Mouse (Mus musculus) brain, embryonic 14.5 days (tissue): Measurements from ENCODE around the gene Haus7. TPM values are rescaled to one million over a fixed set of nuclear protein-coding genes. Genes with fewer than 3 reads are reported as not detected.
A peak's percentile ranks its signal among the peaks of the same experiment; 100 is the strongest.

Experiments used
- DNase-seq: peaks from one replicate; pipeline ENCODE4 v3.0.0-alpha.2; 2011; ENCODE audit warnings: low read depth
- CTCF ChIP-seq: fragments of 200-500 bp; IDR thresholded peaks from 2 replicates; pipeline ENCODE4 v1.5.1; 2012; ENCODE audit warnings: inconsistent platforms, mild to moderate bottlenecking, moderate library complexity, borderline replicate concordance; ENCODE audit not compliant: insufficient read depth, insufficient read length; ENCODE audit errors: extremely low read depth
- POLR2A ChIP-seq: fragments of 200-500 bp; IDR thresholded peaks from 2 replicates; pipeline ENCODE4 v1.6.1; 2012; ENCODE audit warnings: mild to moderate bottlenecking, inconsistent platforms, borderline replicate concordance; ENCODE audit not compliant: poor library complexity, insufficient read depth, insufficient read length, severe bottlenecking; ENCODE audit errors: extremely low read depth
- polyA plus RNA-seq: library from polyadenylated mRNA; depleted of rRNA; stranded (reverse); fragments of >200 nt; gene quantifications from 2 replicates; pipeline ENCODE4 v1.2.3, GENCODE M21; 2012; rRNA removed

Haus7 gene
- 45.6 and 50.0 TPM in 2 replicates for polyA plus RNA-seq

DNA sequence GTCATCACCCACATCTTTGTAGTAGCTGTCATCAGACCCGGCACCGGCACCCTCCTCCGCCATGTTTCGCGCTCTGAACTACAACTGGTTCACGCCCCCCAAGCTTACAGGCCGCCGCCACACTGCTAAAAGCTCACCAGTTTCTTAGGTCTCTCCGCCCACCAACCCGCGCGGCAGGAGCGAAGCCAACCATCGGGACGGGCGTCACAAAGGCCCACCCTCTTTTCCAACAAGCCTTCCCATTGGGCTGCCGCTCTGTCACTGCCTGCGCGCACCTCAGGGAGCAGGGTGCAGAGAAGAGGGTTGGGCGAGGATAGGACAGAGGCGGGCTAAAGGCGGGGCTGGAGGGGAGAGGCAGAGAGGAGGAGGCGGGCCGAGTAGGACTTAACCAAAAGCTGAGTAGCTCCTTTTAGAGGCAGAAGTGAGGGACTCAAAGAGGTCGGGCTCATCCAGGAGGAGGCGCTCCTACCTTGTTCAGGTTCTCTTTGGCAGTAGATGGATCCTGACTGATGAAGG, at the start of gene Haus7:
TSS of gene Haus7 (minus strand) at position 168 of the 516 bp plus-strand sequence.
- TF ChIP-seq CTCF, result peak; percentile 37; the same call in 1 of the 2 replicates
- peak; percentile 17; the same call in 1 of the 2 replicates for TF ChIP-seq POLR2A
- DNase-seq, result peak; percentile 98

DNA sequence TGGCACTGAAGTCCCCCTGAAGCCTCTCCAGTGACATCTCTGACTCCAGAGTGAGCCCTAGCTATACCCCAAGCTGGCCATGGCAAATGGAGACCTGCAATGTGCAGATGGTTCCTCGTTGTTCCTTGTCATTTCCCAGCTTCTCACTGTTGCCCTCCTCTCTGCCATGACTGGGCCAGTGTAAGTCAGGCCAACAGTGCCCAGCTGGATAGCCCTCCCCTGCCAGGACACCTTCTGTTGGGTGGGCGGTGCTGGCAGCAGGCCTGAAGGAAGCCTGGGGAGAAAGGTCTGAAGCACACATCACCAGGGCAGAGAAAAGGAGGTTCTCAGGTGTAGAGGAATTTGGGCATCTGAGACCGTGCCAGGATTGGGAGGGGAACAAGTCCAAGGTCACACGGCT, 47.7 kb upstream of the Haus7 start:
- no peak for TF ChIP-seq CTCF
- no peak for TF ChIP-seq POLR2A
- no peak for DNase-seq

DNA sequence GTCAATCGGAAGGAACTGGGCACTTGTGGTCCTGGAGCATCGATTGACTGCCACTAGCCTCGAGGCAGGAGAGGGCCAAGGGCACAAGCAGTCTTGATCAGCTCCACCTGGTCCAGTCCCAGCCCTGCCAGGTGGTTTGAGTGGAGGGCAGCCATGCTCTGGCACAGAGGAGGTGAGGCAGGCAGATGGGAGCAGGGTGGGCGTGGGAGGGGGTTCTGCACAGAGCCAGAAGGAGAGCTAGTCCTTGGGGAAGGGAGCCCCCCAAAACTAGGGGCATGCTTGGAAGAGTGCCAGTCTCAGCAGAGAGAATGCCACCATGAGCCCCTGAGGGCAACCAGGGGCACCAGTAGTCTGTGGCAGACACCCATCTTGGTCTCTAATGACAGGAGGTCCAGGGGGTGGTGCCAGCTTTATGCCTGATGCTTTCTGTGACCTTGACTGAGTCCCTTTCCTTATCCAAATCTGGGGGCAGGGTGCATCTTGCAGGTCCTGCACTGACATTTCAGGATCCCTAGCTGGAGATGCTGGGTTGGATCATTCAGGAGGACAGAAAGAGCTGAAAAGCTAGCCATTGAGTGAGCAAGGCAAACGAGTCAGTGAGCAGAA, 46.4 kb upstream of the Haus7 start:
- no peak for DNase-seq
- TF ChIP-seq POLR2A, result no peak
- no peak for TF ChIP-seq CTCF

DNA sequence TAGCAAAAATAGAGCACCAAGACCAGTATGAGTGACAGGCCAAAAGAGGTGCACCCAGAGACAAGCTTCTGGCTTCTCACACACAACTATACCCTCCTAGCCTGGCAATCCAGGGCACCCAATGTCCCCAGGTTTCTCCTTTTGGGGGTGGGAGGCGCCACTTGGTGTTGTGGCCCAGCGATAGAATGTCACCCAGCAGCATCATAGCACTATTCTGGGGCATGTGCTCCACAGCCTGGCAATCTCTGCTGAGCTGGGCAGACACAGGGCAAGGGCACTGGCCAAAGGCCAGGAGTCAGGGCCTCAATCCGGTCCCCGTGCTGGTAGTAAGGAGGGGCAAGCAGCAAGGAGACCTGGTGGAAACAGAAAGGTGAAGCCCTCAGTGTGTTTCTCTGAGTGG, 37.9 kb upstream of the Haus7 start:
- TF ChIP-seq POLR2A (no peak), CTCF (no peak)
- no peak for DNase-seq

DNA sequence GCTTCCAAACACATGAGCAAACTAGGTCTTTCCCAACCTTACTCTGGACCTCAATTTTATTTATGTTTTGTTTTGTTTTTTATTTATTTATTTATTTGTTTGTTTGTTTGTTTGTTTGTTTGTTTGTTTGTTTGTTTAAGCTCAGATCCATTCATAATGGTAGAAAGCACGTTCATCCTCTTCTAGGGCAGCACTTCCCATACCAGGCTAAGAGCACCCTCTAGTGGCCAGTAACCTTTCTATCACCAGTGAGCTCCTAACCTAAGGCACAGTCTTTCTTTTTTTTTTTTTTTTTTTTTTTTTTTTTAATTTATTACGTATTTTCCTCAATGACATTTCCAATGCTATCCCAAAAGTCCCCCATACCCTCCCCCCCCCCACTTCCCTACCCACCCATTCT, 34.7 kb upstream of the Haus7 start:
- peak; percentile 87 for DNase-seq
- peak; percentile 68; the same call in 1 of the 2 replicates for TF ChIP-seq CTCF

DNA sequence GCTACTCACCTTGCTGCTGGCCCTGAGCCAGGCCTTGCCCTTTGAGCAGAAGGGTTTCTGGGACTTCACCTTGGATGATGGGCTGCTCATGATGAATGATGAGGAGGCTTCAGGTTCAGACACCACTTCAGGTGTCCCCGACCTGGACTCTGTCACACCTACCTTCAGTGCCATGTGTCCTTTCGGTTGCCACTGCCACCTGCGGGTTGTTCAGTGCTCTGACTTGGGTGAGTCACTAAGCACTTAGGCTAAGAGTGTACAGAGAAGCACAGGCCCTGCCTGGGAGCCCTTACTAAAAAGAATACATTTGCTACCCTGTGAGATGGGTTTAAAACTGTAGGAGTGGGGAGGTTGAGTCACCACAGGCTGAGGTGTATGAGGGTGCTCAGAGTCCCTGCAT, 32.0 kb upstream of the Haus7 start:
- DNase-seq, result no peak
- no peak for TF ChIP-seq CTCF
- no peak for TF ChIP-seq POLR2A

DNA sequence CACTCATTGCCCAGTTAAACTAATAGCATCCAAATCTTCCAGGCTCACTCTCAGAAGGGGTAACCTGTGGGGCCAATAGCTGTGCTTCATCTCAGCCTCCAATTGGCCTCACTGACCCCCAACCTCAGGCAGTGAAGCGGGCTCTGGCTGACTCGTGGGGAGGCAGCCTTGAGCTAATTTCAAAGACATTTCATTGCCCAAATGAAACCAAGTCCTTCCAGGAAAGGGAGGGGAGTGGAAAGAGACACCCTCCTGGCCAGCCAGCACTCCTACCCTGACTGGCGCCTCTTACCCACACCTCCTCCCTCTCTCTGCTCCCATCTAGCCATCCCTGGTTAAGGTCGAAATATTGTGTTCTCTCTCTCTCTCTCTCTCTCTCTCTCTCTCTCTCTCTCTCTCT, 31.3 kb upstream of the Haus7 start:
- TF ChIP-seq POLR2A (no peak), CTCF (no peak)

DNA sequence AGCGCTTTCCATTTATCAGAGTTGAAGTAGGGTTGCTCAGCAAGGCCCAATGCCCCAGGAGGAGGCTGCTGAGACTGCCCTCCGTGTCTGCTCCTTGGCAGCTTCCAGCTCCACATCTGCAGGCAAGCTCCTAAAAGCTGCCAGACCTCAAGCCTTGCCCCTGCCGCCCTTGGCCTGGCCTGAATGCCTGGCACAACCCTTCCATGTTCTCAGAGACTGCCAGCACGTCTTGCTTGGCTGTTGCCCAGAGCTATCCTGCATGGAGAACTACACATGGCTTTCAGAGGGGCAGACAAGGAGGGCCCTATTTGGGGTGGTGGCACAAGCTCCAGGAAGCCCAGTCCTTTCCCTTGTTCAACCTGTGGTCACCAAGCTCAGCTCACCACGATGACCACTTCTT, 28.1 kb upstream of the Haus7 start:
- DNase-seq, result no peak
- no peak for TF ChIP-seq CTCF
- no peak for TF ChIP-seq POLR2A

More for the DNA sequence above, 31.3 kb upstream of the Haus7 start:
- no peak for DNase-seq

DNA sequence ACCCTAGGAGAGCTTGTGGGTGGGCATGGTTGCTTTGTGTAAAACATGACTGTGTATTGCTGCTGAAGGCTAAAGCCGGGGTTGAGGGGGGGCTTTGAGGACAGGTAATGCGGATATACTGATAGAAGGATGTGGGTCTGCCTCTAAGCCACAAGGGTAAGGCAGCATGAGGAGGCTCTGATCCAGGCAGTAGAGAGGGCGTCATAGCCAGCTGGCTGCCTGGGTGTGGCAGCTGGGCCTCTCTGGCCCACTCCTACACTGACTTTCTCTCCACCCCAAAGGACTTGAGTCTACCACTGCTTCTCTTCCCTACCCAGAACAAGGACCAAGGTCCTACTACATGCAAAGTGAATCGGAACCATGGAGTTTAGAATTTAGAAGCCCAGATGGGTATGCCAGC, 26.0 kb upstream of the Haus7 start:
- DNase-seq, result no peak
- TF ChIP-seq POLR2A (no peak), CTCF (no peak)

DNA sequence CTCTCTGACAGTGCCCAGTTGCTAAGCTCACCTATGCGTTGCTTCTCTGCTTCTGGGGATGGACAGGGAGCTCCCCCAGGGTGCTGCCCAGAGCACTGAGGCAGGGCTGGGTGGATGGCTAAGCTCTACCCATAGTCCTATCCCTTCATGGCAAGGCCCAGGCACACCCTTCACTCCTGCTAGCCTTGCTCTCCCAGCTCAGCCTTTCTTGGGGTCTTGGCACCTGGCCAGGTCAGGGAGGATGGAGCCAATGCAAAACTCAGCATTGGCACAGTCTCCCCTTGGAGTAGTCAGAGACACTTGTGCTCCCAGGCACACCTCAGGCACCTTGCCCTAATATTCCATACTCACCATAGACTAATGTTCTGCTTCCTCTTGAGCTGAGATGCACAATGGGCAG, 25.2 kb upstream of the Haus7 start:
- TF ChIP-seq POLR2A, result no peak
- TF ChIP-seq CTCF, result no peak
- DNase-seq, result no peak

DNA sequence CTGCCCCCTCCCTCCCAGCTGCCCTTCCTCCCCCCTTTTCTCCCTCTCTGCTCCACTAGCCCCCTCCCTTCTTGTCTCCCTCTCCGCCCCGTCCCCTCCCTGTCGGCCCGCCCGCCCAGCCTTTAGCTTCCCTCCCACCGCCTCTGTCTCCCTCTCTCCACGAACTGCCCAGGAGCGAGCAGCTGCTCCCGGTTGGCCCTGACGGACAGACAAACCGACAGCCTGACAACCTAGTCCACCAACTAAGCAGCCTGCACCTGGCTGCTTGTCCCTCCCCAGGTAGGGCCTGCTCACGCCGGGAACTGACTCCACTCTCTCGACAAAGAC, 24.6 kb upstream of the Haus7 start, which contains the start of gene Bgn:
TSS of gene Bgn (plus strand) at position 119 of the 327 bp plus-strand sequence.
- no peak for TF ChIP-seq POLR2A
- no peak for TF ChIP-seq CTCF
- DNase-seq, result no peak

DNA sequence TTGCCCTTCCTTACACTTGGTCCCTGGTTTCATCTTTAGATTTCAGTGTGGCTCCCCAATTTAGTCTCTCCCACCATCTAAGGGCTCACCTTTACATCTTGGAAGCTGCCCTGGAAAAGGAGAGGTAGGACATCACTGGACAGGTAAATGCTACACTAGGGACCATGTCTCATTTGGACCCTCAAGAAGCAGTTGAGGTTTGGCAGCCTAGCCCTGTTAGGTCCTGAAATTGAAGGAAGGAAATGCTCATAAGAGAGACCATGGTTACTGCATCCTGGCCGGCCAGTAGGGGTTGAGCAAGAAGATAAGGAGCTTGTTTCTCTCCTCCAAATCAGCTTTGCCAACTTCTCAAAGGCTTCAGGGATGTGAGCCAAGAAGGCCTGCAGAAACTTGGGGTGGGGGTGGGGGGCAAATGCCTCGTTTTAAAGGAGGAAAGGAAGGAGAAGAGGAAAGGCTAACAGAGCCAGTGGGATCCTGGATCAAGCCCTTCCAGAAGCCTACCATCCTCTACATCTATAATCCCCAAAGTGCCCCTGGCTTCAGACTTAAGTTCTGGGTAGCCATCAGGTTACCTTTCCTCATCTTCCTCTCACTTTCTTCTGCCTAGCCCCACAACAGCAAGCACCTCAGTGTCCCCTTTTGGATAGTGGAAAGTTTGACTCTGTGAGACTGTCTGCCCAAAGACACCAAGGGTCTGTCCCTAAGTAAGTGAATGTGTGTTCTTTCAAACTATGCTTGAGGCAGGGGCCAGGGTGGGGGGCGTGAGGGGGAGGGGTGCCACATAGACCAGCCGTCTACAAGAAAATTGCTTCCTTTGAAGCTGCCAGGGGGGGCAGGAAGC, 24.0 kb upstream of the Haus7 start:
- TF ChIP-seq CTCF (no peak), POLR2A (no peak)
- DNase-seq, result no peak

DNA sequence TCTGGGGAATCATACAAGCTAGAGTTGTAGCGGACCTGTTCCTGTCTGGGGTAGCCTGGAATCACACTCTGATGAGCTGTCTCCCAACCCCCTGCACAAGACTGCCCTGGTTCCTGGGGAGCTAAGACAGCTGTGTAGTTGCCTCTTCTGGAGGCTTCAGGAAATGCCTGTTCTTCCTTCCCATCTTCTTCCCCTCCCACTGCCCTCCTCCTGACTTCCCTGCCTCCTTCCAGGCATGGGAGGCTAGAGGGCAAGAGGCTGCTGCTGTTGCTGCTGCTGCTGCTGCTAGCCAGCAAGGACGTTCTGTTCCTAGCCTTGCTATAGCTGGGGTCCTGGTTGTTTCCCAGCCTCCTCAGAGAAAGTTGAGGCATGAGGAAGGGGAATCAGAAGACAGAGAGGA, 21.5 kb upstream of the Haus7 start:
- TF ChIP-seq POLR2A (no peak), CTCF (no peak)
- no peak for DNase-seq
